Mouse (Mus musculus) embryonic facial prominence, embryonic 15.5 days (tissue): Measurements from ENCODE around the gene Ckap4. TPM values are rescaled to one million over a fixed set of nuclear protein-coding genes. Genes with fewer than 3 reads are reported as not detected.

Experiments used
- ATAC-seq: fragments of 200-750 bp; cut with Nextera tagmentation; 2 replicates; pipeline ENCODE4 v1.8.0; 2017; ENCODE audit warnings: low read depth, moderate TSS enrichment; ENCODE audit not compliant: insufficient number of reproducible peaks, low FRiP score, low TSS enrichment
- H3K27ac ChIP-seq: fragments of 300-500 bp; sonication (generic); replicated peaks from 2 replicates; pipeline ENCODE4 v1.5.1; 2015; ENCODE audit warnings: mild to moderate bottlenecking, inconsistent platforms
- H3K27me3 ChIP-seq: fragments of 300-500 bp; sonication (generic); 2 replicates; pipeline ENCODE4 v1.6.1; 2015; ENCODE audit warnings: inconsistent platforms
- H3K36me3 ChIP-seq: fragments of 300-500 bp; sonication (generic); 2 replicates; pipeline ENCODE4 v1.6.1; 2015; ENCODE audit warnings: mild to moderate bottlenecking, inconsistent platforms
- H3K4me1 ChIP-seq: fragments of 300-500 bp; sonication (generic); 2 replicates; pipeline ENCODE4 v1.6.1; 2015; ENCODE audit warnings: inconsistent platforms
- H3K4me2 ChIP-seq: fragments of 300-500 bp; sonication (generic); replicated peaks from 2 replicates; pipeline ENCODE4 v1.6.1; 2015; ENCODE audit warnings: mild to moderate bottlenecking, inconsistent platforms
- H3K4me3 ChIP-seq: fragments of 300-500 bp; sonication (generic); replicated peaks from 2 replicates; pipeline ENCODE4 v1.5.1; 2015; ENCODE audit warnings: mild to moderate bottlenecking, inconsistent platforms
- H3K9ac ChIP-seq: fragments of 300-500 bp; sonication (generic); 2 replicates; pipeline ENCODE4 v1.6.1; 2015; ENCODE audit warnings: inconsistent platforms
- H3K9me3 ChIP-seq: fragments of 300-500 bp; sonication (generic); replicated peaks from 2 replicates; pipeline ENCODE4 v1.6.1; 2016; ENCODE audit warnings: inconsistent platforms
- WGBS: fragments of 180-500 bp; shearing (Covaris S2); methylation state at CpG from one replicate; pipeline ENCODE4 v1.1.7; 2015; 5-methylcytosine and 5-hydroxymethylcytosine counted together
- polyA plus RNA-seq: library from polyadenylated mRNA; unstranded; fragments of >200 nt; fragmentation: Nextera tagmentation; extraction: Ambion mirVana; gene quantifications from 2 replicates; pipeline ENCODE4 v1.2.1, GENCODE M21; 2015

Ckap4 gene
- polyA plus RNA-seq, 1 experiment from 2014 or later: 134 TPM

- H3K27me3 ChIP-seq: no peaks in the 10 kb centered on the region
- H3K9me3 ChIP-seq: no peaks in the 10 kb centered on the region
- 73% methylated on average over 4 of the region's 4 CpGs for WGBS
- H3K4me1 ChIP-seq: peaks cover 19% of the 10 kb centered on the region
- H3K4me3 ChIP-seq: no peak overlapping the region
- no peak overlapping the region for H3K4me2 ChIP-seq
- no peaks in the 10 kb centered on the region for H3K36me3 ChIP-seq
- no peak for ATAC-seq
- no peak overlapping the region for H3K9ac ChIP-seq
- no peak overlapping the region for H3K27ac ChIP-seq
Observed at GRCm38 (mm10) chr10:84477045-84477612, 56.7 kb downstream of the Ckap4 start.

Other genes with a start within 250 kb of the Ckap4 start
- gene Nuak1, start 93.5 kb downstream of the Ckap4 start, polyA plus RNA-seq: 3.3 and 3.4 TPM in 2 replicates
- 19.2 and 22.4 TPM in 2 replicates for gene Tcp11l2, start 42.6 kb upstream of the Ckap4 start, polyA plus RNA-seq
- 11.0 and 12.7 TPM in 2 replicates for gene Polr3b, start 88.2 kb upstream of the Ckap4 start, polyA plus RNA-seq
- 0.14 and 0.15 TPM in 2 replicates for gene Rfx4, start 222.0 kb upstream of the Ckap4 start, polyA plus RNA-seq